Mouse (Mus musculus) G1E (cell line): ENCODE results near the gene Pdzd2. TPM values are rescaled to one million over a fixed set of nuclear protein-coding genes. Genes with fewer than 3 reads are reported as not detected.

Source experiments
- ATAC-seq: 2 replicates; pipeline ENCODE4 v1.8.0; 2016; ENCODE audit warnings: mild to moderate bottlenecking; ENCODE audit not compliant: insufficient number of reproducible peaks, poor library complexity, low FRiP score, severe bottlenecking; ENCODE audit errors: extremely low read depth
- DNase-seq: peaks from one replicate; pipeline ENCODE4 v3.0.0; 2012; ENCODE audit warnings: low spot score
- H3K27me3 ChIP-seq: 2 replicates; pipeline ENCODE4 v1.6.1; 2012; ENCODE audit warnings: mild to moderate bottlenecking, low read length, inconsistent platforms; ENCODE audit not compliant: insufficient read depth
- H3K36me3 ChIP-seq: replicated peaks from 2 replicates; pipeline ENCODE3; 2012; ENCODE audit warnings: mild to moderate bottlenecking, inconsistent platforms
- H3K4me1 ChIP-seq: 2 replicates; pipeline ENCODE4 v1.6.1; 2012; ENCODE audit warnings: low read depth, low read length, inconsistent platforms, mixed read lengths; ENCODE audit not compliant: insufficient read depth
- H3K4me3 ChIP-seq: 2 replicates; pipeline ENCODE4 v1.5.1; 2012; ENCODE audit warnings: low read depth, mild to moderate bottlenecking, inconsistent platforms, low read length, moderate library complexity, mixed read lengths
- H3K9me3 ChIP-seq: replicated peaks from 2 replicates; pipeline ENCODE4 v1.6.1; 2012; ENCODE audit warnings: inconsistent platforms
- CTCF ChIP-seq: IDR thresholded peaks from 2 replicates; pipeline ENCODE4 v1.5.1; 2012; ENCODE audit warnings: low read depth, low read length, inconsistent platforms, mixed read lengths
- GATA1 ChIP-seq: IDR thresholded peaks from 2 replicates; pipeline ENCODE4 v1.6.1; 2012; ENCODE audit warnings: borderline replicate concordance, low read length, inconsistent platforms, mixed read lengths
- GATA2 ChIP-seq: IDR thresholded peaks from 2 replicates; pipeline ENCODE4 v1.6.1; 2012; ENCODE audit warnings: low read depth, low read length, inconsistent platforms, borderline replicate concordance
- POLR2AphosphoS5 ChIP-seq: IDR thresholded peaks from 2 replicates; pipeline ENCODE4 v1.6.1; 2012; ENCODE audit warnings: low read depth, low read length, inconsistent platforms; ENCODE audit not compliant: insufficient replicate concordance
- TAL1 ChIP-seq: conservative IDR thresholded peaks from 2 replicates; pipeline ENCODE4 v1.6.1; 2012; ENCODE audit warnings: low read depth, low read length, inconsistent platforms, mixed read lengths
- polyA plus RNA-seq: library from polyadenylated mRNA; stranded (reverse); fragments of >175 nt; gene quantifications from 2 replicates; pipeline ENCODE4 v1.2.3, GENCODE M21; 2012
- total RNA-seq, 2 experiments: library from RNA; stranded (forward) in 1 of 2; stranded (reverse) in 1 of 2; fragments of 200-1000 nt in 1 of 2; fragments of >200 nt in 1 of 2; fragmentation: Nextera tagmentation in 1 of 2; gene quantifications; 2 replicates each; pipeline ENCODE4 v1.2.3; 2014 to 2017

Gene Pdzd2
- total and polyA plus RNA-seq, 3 experiments, result 0.18 to 1.8 (median 0.98) TPM

GRCm38 (mm10) chr15:12479326-12479725 is 260.4 kb downstream of the Pdzd2 start:
- Histone ChIP-seq H3K36me3 (no peaks in the 10 kb centered on the region), H3K9me3 (no peaks in the 10 kb centered on the region), H3K4me3 (no peak overlapping the region), H3K27me3 (peaks cover 9% of the 10 kb centered on the region), H3K4me1 (peaks cover 2% of the 10 kb centered on the region; the same call in 1 of the 2 replicates)
- ATAC-seq (no peak), DNase-seq (no peak)
- TF ChIP-seq GATA1, result no peak
- TF ChIP-seq GATA2, result no peak
- no peak for TF ChIP-seq TAL1
- TF ChIP-seq POLR2AphosphoS5, result no peak
- no peak for TF ChIP-seq CTCF

- TF ChIP-seq TAL1 (no peak), GATA1 (no peak), GATA2 (no peak), CTCF (no peak), POLR2AphosphoS5 (no peak)
- H3K4me1 ChIP-seq, result no peaks in the 10 kb centered on the region
- no peak overlapping the region for H3K4me3 ChIP-seq
- peaks cover 12% of the 10 kb centered on the region for H3K27me3 ChIP-seq
- no peaks in the 10 kb centered on the region for H3K36me3 ChIP-seq
- no peak for DNase-seq
- ATAC-seq, result no peak
- no peaks in the 10 kb centered on the region for H3K9me3 ChIP-seq
Measured at GRCm38 (mm10) chr15:12473596-12473995, 266.1 kb downstream of the Pdzd2 start.

GRCm38 (mm10) chr15:12472646-12473045 is 267.1 kb downstream of the Pdzd2 start:
- H3K36me3 ChIP-seq, result no peaks in the 10 kb centered on the region

GRCm38 (mm10) chr15:12470900-12471838 is 268.6 kb downstream of the Pdzd2 start:
- Histone ChIP-seq H3K9me3 (no peaks in the 10 kb centered on the region), H3K36me3 (no peaks in the 10 kb centered on the region), H3K4me1 (no peaks in the 10 kb centered on the region), H3K27me3 (peaks cover 10% of the 10 kb centered on the region), H3K4me3 (no peak overlapping the region)
- DNase-seq, result no peak
- TF ChIP-seq CTCF (no peak), GATA1 (no peak)
- no peak for ATAC-seq

More at GRCm38 (mm10) chr15:12472646-12473045, 267.1 kb downstream of the Pdzd2 start:
- H3K27me3 ChIP-seq, result peaks cover 12% of the 10 kb centered on the region
- DNase-seq, result no peak
- TF ChIP-seq TAL1 (no peak), GATA1 (no peak), GATA2 (no peak), CTCF (no peak), POLR2AphosphoS5 (no peak)
- no peak for ATAC-seq
- no peaks in the 10 kb centered on the region for H3K9me3 ChIP-seq
- H3K4me3 ChIP-seq, result no peak overlapping the region
- no peaks in the 10 kb centered on the region for H3K4me1 ChIP-seq

- Histone ChIP-seq H3K36me3 (no peaks in the 10 kb centered on the region), H3K4me1 (no peaks in the 10 kb centered on the region), H3K27me3 (peaks cover 10% of the 10 kb centered on the region), H3K4me3 (no peak overlapping the region), H3K9me3 (no peaks in the 10 kb centered on the region)
- DNase-seq, result no peak
- TF ChIP-seq CTCF, result no peak
- TF ChIP-seq GATA2, result no peak
- no peak for TF ChIP-seq POLR2AphosphoS5
- no peak for TF ChIP-seq TAL1
- TF ChIP-seq GATA1, result no peak
- no peak for ATAC-seq
Measured at GRCm38 (mm10) chr15:12468625-12469024, 271.1 kb downstream of the Pdzd2 start.

GRCm38 (mm10) chr15:12465748-12466147 is 274.0 kb downstream of the Pdzd2 start:
- ATAC-seq (no peak), DNase-seq (no peak)
- H3K9me3 ChIP-seq, result no peaks in the 10 kb centered on the region
- no peaks in the 10 kb centered on the region for H3K4me1 ChIP-seq
- no peak overlapping the region for H3K4me3 ChIP-seq
- no peak for TF ChIP-seq TAL1
- no peak for TF ChIP-seq GATA1
- no peak for TF ChIP-seq GATA2
- TF ChIP-seq POLR2AphosphoS5, result no peak
- no peak for TF ChIP-seq CTCF
- H3K27me3 ChIP-seq, result peaks cover 5% of the 10 kb centered on the region; the same call in 1 of the 2 replicates
- H3K36me3 ChIP-seq, result no peaks in the 10 kb centered on the region
